Mouse (Mus musculus) E14TG2a.4 (cell line): ENCODE data around the gene Borcs8.

Source experiments
- CTCF ChIP-seq: conservative IDR thresholded peaks from 2 replicates; pipeline ENCODE4 v1.5.1; 2014; ENCODE audit warnings: low read length
- NANOG ChIP-seq: IDR thresholded peaks from 2 replicates; pipeline ENCODE4 v1.6.1; 2014; ENCODE audit warnings: borderline replicate concordance, low read length, mixed read lengths

GRCm38 (mm10) chr8:70104922-70105321, 34.4 kb upstream of the Borcs8 start:
- no peak for TF ChIP-seq CTCF
- no peak for TF ChIP-seq NANOG
